Mouse (Mus musculus) limb, embryonic 14.5 days (tissue): Measurements from ENCODE around the gene Slit1. TPM values are rescaled to one million over a fixed set of nuclear protein-coding genes. Genes with fewer than 3 reads are reported as not detected.

Experiments used
- ATAC-seq: fragments of 200-750 bp; cut with Nextera tagmentation; 2 replicates; pipeline ENCODE4 v1.8.0; 2017; ENCODE audit warnings: low read depth, moderate number of reproducible peaks, moderate TSS enrichment; ENCODE audit not compliant: low FRiP score
- DNase-seq: peaks from one replicate; pipeline ENCODE4 v3.0.0-alpha.2; 2015; ENCODE audit warnings: low spot score
- H3K27ac ChIP-seq: fragments of 300-500 bp; sonication (generic); replicated peaks from 2 replicates; pipeline ENCODE4 v1.5.1; 2014; ENCODE audit warnings: low read depth, mild to moderate bottlenecking, low read length, moderate library complexity, mixed read lengths
- H3K27me3 ChIP-seq: fragments of 300-500 bp; sonication (generic); 2 replicates; pipeline ENCODE4 v1.6.1; 2014; ENCODE audit warnings: low read length, mixed read lengths; ENCODE audit not compliant: control insufficient read depth, insufficient read depth
- H3K36me3 ChIP-seq: fragments of 300-500 bp; sonication (generic); 2 replicates; pipeline ENCODE4 v1.6.1; 2014; ENCODE audit warnings: mild to moderate bottlenecking, low read length, moderate library complexity, mixed read lengths; ENCODE audit not compliant: control insufficient read depth, insufficient read depth
- H3K4me1 ChIP-seq: fragments of 300-500 bp; sonication (generic); 2 replicates; pipeline ENCODE4 v1.6.1; 2014; ENCODE audit warnings: antibody characterized with exemption, low read length, mixed read lengths; ENCODE audit not compliant: control insufficient read depth, insufficient read depth
- H3K4me2 ChIP-seq: fragments of 300-500 bp; sonication (generic); replicated peaks from 2 replicates; pipeline ENCODE4 v1.6.1; 2014; ENCODE audit warnings: low read depth, mild to moderate bottlenecking, low read length, moderate library complexity; ENCODE audit not compliant: severe bottlenecking
- H3K4me3 ChIP-seq: fragments of 300-500 bp; sonication (generic); replicated peaks from 2 replicates; pipeline ENCODE4 v1.5.1; 2014; ENCODE audit warnings: low read length
- H3K9ac ChIP-seq: fragments of 300-500 bp; sonication (generic); 2 replicates; pipeline ENCODE4 v1.6.1; 2014; ENCODE audit warnings: mild to moderate bottlenecking, low read depth, low read length, moderate library complexity; ENCODE audit not compliant: severe bottlenecking
- H3K9me3 ChIP-seq: fragments of 300-500 bp; sonication (generic); 2 replicates; pipeline ENCODE4 v1.6.1; 2016; ENCODE audit warnings: low read length; ENCODE audit not compliant: control insufficient read depth
- POLR2A ChIP-seq: fragments of 200-500 bp; IDR thresholded peaks from 2 replicates; pipeline ENCODE4 v1.8.0; 2012; ENCODE audit warnings: inconsistent platforms, mild to moderate bottlenecking, moderate library complexity, borderline replicate concordance; ENCODE audit not compliant: insufficient read depth, insufficient read length; ENCODE audit errors: extremely low read depth
- WGBS: fragments of 180-500 bp; shearing (Covaris S2); extraction: QIAGEN DNeasy Blood & Tissue Kit; methylation state at CpG from one replicate; pipeline ENCODE4 v1.1.7; 2014; 5-methylcytosine and 5-hydroxymethylcytosine counted together
- polyA plus RNA-seq, 2 experiments: library from polyadenylated mRNA; depleted of rRNA in 1 of 2; stranded (reverse) in 1 of 2; unstranded in 1 of 2; fragments of >200 nt; fragmentation: Nextera tagmentation in 1 of 2; extraction: Ambion mirVana in 1 of 2; gene quantifications; 2 replicates each; pipeline versions ENCODE4 v1.2.1 to v1.2.3; 2012 to 2014

The Slit1 gene
- polyA plus RNA-seq, 2 experiments: 0.50 to 0.68 TPM

DNA sequence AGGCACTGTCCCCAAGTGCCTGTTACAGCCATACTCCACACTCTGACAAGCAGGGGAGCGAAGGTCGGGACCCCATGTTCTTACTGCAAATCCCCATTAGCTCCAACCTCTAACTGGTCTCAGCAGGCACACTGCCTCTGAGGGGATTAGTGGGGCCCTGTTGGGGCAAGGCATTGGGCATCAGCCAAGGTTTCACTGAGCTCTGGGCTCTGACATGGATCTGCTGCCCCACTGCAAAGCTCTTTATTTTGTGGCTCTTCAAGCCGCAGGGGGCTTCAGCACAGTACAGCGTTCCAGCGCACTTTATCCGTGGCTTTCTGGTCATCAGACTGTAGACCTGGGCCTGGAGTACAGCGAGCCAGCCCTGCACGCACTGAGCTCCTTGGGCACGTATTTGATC is 86.0 kb downstream of the Slit1 start:
- H3K9me3 ChIP-seq: no peaks in the 10 kb centered on the region
- no peak overlapping the region for H3K4me3 ChIP-seq
- H3K27me3 ChIP-seq: no peaks in the 10 kb centered on the region; the same call in 1 of the 2 replicates
- no peak for TF ChIP-seq POLR2A
- H3K4me1 ChIP-seq: no peaks in the 10 kb centered on the region
- DNase-seq (no peak), ATAC-seq (no peak)
- WGBS: 25% methylated on average over 9 of the region's 9 CpGs
- H3K36me3 ChIP-seq: no peaks in the 10 kb centered on the region
- no peak overlapping the region for H3K9ac ChIP-seq
- no peak overlapping the region for H3K4me2 ChIP-seq
- H3K27ac ChIP-seq: no peak overlapping the region

DNA sequence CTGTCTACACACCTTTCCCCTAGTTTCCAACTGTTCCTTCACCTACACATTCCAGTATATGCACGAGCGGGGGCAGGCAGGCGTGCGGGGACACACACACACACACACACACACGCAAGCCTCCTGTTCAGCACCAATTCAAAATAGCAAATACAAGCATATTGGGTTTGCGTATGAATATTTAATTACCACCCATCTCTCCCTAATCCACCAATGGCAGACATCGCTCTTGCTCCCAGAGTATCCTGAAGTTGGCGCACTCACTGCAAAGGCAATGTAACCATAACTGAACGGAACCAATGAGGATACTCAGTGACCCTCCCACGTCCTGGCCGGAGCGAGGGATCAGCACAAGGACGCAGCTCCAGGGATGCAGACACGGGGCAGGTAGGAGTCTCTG is 86.8 kb downstream of the Slit1 start:
- no peaks in the 10 kb centered on the region; the same call in 1 of the 2 replicates for H3K27me3 ChIP-seq
- 79% methylated on average over 14 of the region's 14 CpGs for WGBS
- ATAC-seq: no peak

DNA sequence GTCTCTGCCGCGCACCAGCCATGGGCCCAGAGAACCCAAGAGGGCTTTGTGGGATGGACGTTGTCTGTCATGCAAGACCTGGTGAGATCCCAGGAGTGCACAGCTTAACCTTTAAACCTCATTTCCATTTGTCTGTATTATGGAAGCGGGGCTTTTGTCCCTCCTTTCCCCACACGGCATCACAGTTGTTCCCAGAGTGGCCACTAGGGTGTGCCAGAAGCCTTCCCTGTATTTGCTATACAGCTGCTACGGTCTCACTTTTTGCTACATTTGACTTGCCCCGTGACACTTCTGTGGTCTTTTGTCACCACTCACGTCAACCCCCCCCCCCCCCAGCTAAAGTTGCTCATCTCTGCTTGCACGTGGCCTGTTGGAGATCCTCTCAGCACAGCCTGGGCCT is 87.5 kb downstream of the Slit1 start:
- WGBS: 7% methylated on average over 9 of the region's 9 CpGs
- no peak for ATAC-seq
- no peak overlapping the region for H3K4me3 ChIP-seq
- DNase-seq: peak; percentile 78
- H3K4me2 ChIP-seq: no peak overlapping the region
- no peak for TF ChIP-seq POLR2A
- H3K27me3 ChIP-seq: no peaks in the 10 kb centered on the region; the same call in 1 of the 2 replicates
- H3K27ac ChIP-seq: no peak overlapping the region
- H3K36me3 ChIP-seq: no peaks in the 10 kb centered on the region
- H3K9ac ChIP-seq: no peak overlapping the region
- H3K4me1 ChIP-seq: no peaks in the 10 kb centered on the region
- no peaks in the 10 kb centered on the region for H3K9me3 ChIP-seq

More for the DNA sequence above, 86.8 kb downstream of the Slit1 start:
- Histone ChIP-seq H3K4me2 (no peak overlapping the region), H3K9me3 (no peaks in the 10 kb centered on the region), H3K9ac (no peak overlapping the region), H3K4me1 (no peaks in the 10 kb centered on the region), H3K36me3 (no peaks in the 10 kb centered on the region), H3K4me3 (no peak overlapping the region), H3K27ac (no peak overlapping the region)
- no peak for DNase-seq
- TF ChIP-seq POLR2A: no peak

DNA sequence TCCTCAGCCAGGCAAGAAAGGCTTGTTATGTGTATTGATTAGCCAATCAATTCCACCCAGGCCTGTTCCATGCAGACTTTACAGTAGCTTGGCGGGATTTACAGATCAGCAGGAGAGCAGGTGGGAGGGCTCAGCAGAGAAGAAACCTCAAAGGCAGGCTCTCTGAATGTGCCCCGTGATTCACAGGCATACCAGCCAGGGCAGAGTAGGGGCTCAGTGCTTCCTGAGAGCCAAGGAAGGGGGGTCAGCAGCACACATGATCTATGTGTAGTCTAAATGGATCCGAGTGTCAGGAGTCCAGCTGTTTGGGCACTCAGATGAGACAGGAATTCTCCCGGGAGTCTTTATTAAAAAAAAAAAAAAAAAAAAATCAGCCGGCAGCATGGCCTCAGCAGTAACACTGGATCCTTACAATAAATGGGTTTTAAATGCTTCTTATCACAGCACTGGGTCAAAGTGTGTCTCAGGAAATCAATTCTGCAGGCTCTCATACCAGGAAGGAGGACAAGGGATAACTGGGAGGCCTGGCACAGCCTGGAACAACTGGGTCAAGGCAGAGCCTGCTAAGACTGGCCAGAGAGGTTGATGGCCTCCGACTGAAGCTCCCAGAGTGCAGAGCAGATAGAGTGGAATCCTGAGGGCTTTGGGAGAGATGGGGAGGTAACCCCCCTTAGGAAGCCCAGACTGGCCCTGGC is 88.2 kb downstream of the Slit1 start:
- H3K27ac ChIP-seq: no peak overlapping the region
- whole genome bisulfite sequencing: 13% methylated on average over 6 of the region's 6 CpGs
- no peak overlapping the region for H3K4me2 ChIP-seq
- H3K4me3 ChIP-seq: no peak overlapping the region
- ATAC-seq (no peak), DNase-seq (no peak)
- H3K9ac ChIP-seq: no peak overlapping the region
- H3K4me1 ChIP-seq: no peaks in the 10 kb centered on the region
- H3K27me3 ChIP-seq: no peaks in the 10 kb centered on the region; the same call in 1 of the 2 replicates
- no peaks in the 10 kb centered on the region for H3K9me3 ChIP-seq
- no peak for TF ChIP-seq POLR2A
- H3K36me3 ChIP-seq: no peaks in the 10 kb centered on the region

DNA sequence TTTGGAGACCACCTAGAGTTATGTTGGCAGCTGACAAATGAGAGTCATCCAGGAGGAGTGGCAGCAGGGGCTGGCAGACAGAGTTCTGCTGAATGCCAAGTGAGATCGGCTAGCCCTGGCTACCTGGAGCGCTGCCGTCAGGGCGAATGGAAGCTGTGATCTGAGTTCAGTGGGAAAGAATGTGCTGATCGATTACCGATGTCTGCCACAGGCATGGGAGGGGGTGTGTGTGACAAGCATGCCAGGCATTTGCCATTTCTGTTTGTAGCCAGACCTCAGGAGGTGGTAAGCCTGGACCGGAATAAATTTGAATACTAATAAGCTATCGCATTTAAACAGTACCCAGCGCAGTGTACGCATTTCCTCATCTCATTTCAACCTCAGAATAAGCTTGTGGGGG is 91.5 kb downstream of the Slit1 start:
- Histone ChIP-seq H3K27me3 (no peaks in the 10 kb centered on the region; the same call in 1 of the 2 replicates), H3K36me3 (no peaks in the 10 kb centered on the region), H3K9me3 (no peaks in the 10 kb centered on the region), H3K27ac (no peak overlapping the region), H3K4me1 (no peaks in the 10 kb centered on the region), H3K4me2 (no peak overlapping the region), H3K4me3 (no peak overlapping the region), H3K9ac (no peak overlapping the region)
- TF ChIP-seq POLR2A: no peak
- WGBS: 43% methylated on average over 10 of the region's 10 CpGs
- ATAC-seq (no peak), DNase-seq (no peak)
